Mouse (Mus musculus) forebrain, embryonic 11.5 days (tissue): ENCODE data around the gene Nags. TPM values are rescaled to one million over a fixed set of nuclear protein-coding genes. Genes with fewer than 3 reads are reported as not detected.
A peak's percentile ranks its signal among the peaks of the same experiment; 100 is the strongest.

Source experiments
- ATAC-seq: fragments of 200-750 bp; cut with Nextera tagmentation; replicated peaks from 2 replicates; pipeline ENCODE4 v1.8.0; 2017; ENCODE audit warnings: moderate TSS enrichment; ENCODE audit not compliant: low FRiP score
- DNase-seq: peaks from one replicate; pipeline ENCODE4 v3.0.0-alpha.2; 2017; ENCODE audit warnings: low spot score
- H3K27ac ChIP-seq: fragments of 300-500 bp; sonication (generic); 2 replicates; pipeline ENCODE4 v1.5.1; 2014; ENCODE audit warnings: low read depth, low read length
- H3K27me3 ChIP-seq: fragments of 300-500 bp; sonication (generic); 2 replicates; pipeline ENCODE4 v1.6.1; 2014; ENCODE audit warnings: mild to moderate bottlenecking, low read length, mixed read lengths; ENCODE audit not compliant: control insufficient read depth, insufficient read depth
- H3K36me3 ChIP-seq: fragments of 300-500 bp; sonication (generic); 2 replicates; pipeline ENCODE4 v1.6.1; 2014; ENCODE audit warnings: mild to moderate bottlenecking, low read length, moderate library complexity, mixed read lengths; ENCODE audit not compliant: control insufficient read depth, insufficient read depth
- H3K4me1 ChIP-seq: fragments of 300-500 bp; sonication (generic); replicated peaks from 2 replicates; pipeline ENCODE4 v1.6.1; 2014; ENCODE audit warnings: low read length, mixed read lengths; ENCODE audit not compliant: control insufficient read depth, insufficient read depth
- H3K4me2 ChIP-seq: fragments of 300-500 bp; sonication (generic); 2 replicates; pipeline ENCODE4 v1.6.1; 2014; ENCODE audit warnings: low read depth, mild to moderate bottlenecking, low read length, moderate library complexity, mixed read lengths; ENCODE audit not compliant: severe bottlenecking
- H3K4me3 ChIP-seq: fragments of 300-500 bp; sonication (generic); 2 replicates; pipeline ENCODE4 v1.5.1; 2014; ENCODE audit warnings: low read depth, low read length
- H3K9ac ChIP-seq: fragments of 300-500 bp; sonication (generic); 2 replicates; pipeline ENCODE4 v1.6.1; 2014; ENCODE audit warnings: low read length
- H3K9me3 ChIP-seq: fragments of 300-500 bp; sonication (generic); 2 replicates; pipeline ENCODE4 v1.6.1; 2016; ENCODE audit warnings: low read length, mixed read lengths; ENCODE audit not compliant: control insufficient read depth
- WGBS: fragments of 180-500 bp; shearing (Covaris S2); extraction: QIAGEN DNeasy Blood & Tissue Kit; methylation state at CpG from one replicate; pipeline ENCODE4 v1.1.7; 2014; 5-methylcytosine and 5-hydroxymethylcytosine counted together
- polyA plus RNA-seq: library from polyadenylated mRNA; unstranded; fragments of >200 nt; fragmentation: Nextera tagmentation; extraction: Ambion mirVana; gene quantifications from 2 replicates; pipeline ENCODE4 v1.2.1, GENCODE M21; 2014

The Nags gene
- polyA plus RNA-seq, 1 experiment from 2014 or later, result not detected

DNA sequence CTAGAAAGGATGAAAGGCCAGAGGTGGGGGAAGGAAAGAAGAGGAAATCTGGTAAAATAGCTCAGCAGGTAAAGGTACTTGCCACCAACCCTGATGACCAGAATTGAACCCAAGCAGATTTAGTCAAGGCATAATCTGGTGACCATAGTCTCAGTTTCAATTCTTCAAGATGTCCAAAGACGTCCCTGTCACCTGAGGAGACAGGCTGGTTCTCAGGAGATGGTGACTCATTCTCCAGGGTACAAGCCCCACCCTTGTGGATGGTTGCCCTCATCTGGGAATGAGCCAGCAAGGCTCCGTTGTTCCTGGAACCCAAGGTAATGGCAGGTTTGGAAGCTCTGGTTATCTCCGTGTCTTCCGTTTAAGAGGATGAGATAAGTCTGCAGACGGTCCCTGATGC is 33.7 kb upstream of the Nags start:
- ATAC-seq (no peak), DNase-seq (no peak)
- H3K4me2 ChIP-seq, result no peak overlapping the region
- 87% methylated on average over 5 of the region's 5 CpGs for WGBS
- no peak overlapping the region for H3K9ac ChIP-seq
- no peak overlapping the region for H3K4me3 ChIP-seq
- peaks cover 25% of the 10 kb centered on the region for H3K27me3 ChIP-seq
- no peaks in the 10 kb centered on the region for H3K9me3 ChIP-seq
- no peaks in the 10 kb centered on the region for H3K4me1 ChIP-seq
- no peaks in the 10 kb centered on the region for H3K36me3 ChIP-seq
- no peak overlapping the region for H3K27ac ChIP-seq

- Histone ChIP-seq H3K9me3 (peaks cover 3% of the 10 kb centered on the region; the same call in 1 of the 2 replicates), H3K36me3 (no peaks in the 10 kb centered on the region), H3K9ac (no peak overlapping the region), H3K4me2 (no peak overlapping the region), H3K27me3 (no peaks in the 10 kb centered on the region), H3K27ac (no peak overlapping the region), H3K4me1 (no peaks in the 10 kb centered on the region), H3K4me3 (no peak overlapping the region)
- no peak for ATAC-seq
- no peak for DNase-seq
- 86% methylated on average over 8 of the region's 8 CpGs for WGBS
Measured at GRCm38 (mm10) chr11:102116241-102116640, 29.1 kb upstream of the Nags start.

DNA sequence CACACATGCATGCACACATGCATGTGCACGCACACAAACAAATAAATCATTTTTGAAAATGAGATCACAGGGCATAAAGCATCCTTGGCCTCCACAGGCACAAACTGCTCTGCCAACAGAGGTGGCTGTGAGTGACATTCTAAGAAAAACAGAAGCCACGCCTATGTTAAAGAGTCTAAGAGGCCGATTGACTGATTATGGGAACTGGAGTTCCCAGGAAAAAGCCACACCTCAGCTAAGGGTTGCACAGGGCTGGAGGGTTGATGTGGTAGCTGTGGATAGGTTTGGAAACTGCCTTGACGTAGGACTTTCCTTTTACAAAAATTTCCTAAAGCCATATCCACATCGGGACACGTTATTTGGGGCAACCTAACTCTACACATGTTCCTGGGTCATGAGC is 27.9 kb upstream of the Nags start:
- no peak for DNase-seq
- no peak overlapping the region for H3K27ac ChIP-seq
- no peak overlapping the region for H3K4me3 ChIP-seq
- H3K36me3 ChIP-seq, result no peaks in the 10 kb centered on the region
- H3K9ac ChIP-seq, result no peak overlapping the region
- H3K9me3 ChIP-seq, result peaks cover 3% of the 10 kb centered on the region; the same call in 1 of the 2 replicates
- H3K4me1 ChIP-seq, result no peaks in the 10 kb centered on the region
- no peaks in the 10 kb centered on the region for H3K27me3 ChIP-seq
- WGBS, result 88% methylated on average over 6 of the region's 6 CpGs
- H3K4me2 ChIP-seq, result no peak overlapping the region
- ATAC-seq, result no peak

GRCm38 (mm10) chr11:102134516-102134915 is 10.8 kb upstream of the Nags start:
- no peak for ATAC-seq

DNA sequence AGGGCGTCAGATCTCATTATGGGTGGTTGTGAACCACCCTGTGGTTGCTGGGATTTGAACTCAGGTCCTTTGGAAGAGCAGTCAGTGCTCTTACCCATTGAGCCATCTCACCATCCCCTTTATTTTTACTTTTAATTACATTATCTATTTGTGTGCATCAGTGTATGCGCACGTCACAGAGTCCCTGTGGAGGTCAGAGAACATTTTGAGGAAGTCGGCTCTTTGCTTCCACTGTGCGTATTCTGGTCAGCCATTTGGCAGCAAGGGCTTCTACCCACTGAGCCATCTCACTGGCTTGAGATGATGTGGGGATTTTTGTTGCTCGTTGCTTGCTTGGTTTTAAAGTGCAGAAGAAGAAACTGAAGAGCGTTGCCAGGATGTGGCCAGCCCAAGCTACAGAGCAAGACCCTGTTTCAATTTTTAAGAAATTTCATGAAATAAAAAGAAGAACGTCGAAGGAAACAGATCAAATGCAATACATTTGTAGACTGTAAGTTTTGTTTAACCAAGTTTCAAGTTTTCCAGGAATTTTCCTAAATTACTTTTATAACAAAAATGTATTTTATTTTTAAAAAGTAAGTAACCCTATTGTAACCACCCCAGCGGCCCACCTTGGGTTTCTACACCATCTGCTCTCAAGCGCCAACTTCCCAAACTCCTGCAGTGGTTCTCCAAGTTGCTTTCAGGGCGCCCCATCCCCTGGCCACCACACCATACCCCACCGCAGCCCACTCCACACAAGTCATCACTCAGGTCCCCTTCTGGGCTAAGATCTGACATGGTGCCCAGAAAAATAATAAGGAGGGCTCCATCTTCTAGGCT is 7.5 kb upstream of the Nags start:
- no peak overlapping the region for H3K27ac ChIP-seq
- peak overlapping the region; percentile 17 for H3K4me3 ChIP-seq
- WGBS, result 45% methylated on average over 13 of the region's 13 CpGs
- H3K27me3 ChIP-seq, result no peaks in the 10 kb centered on the region; the same call in 1 of the 2 replicates
- peak overlapping the region; percentile 57 for H3K4me2 ChIP-seq
- no peak overlapping the region for H3K9ac ChIP-seq
- H3K36me3 ChIP-seq, result no peaks in the 10 kb centered on the region
- no peak for DNase-seq
- H3K9me3 ChIP-seq, result no peaks in the 10 kb centered on the region
- H3K4me1 ChIP-seq, result 0 out of 2 replicates have a peak, but pooled peaks cover 3% of the 10 kb centered on the region
- ATAC-seq, result no peak

More at GRCm38 (mm10) chr11:102134516-102134915, 10.8 kb upstream of the Nags start:
- no peak for DNase-seq
- Histone ChIP-seq H3K27ac (no peak overlapping the region), H3K4me2 (no peak overlapping the region), H3K27me3 (no peaks in the 10 kb centered on the region; the same call in 1 of the 2 replicates), H3K4me1 (0 out of 2 replicates have a peak, but pooled peaks cover 3% of the 10 kb centered on the region), H3K36me3 (no peaks in the 10 kb centered on the region), H3K9me3 (no peaks in the 10 kb centered on the region), H3K4me3 (no peak overlapping the region), H3K9ac (no peak overlapping the region)
- WGBS, result 18% methylated on average over 4 of the region's 4 CpGs

DNA sequence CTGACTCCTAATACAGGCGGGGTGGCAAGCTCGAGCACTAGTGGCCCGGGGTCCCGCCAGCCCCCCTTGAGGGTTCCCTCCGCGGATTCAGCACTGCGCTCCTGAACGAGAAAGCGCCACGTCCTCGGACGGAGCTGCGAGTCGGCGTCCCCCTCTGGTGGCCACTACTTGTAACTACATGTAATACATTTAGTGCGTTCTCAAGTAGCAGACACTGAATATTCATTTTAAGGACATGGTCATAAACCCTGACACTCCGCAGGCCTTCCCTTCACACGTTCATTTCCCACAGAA is 6.9 kb upstream of the Nags start:
- Histone ChIP-seq H3K4me2 (peak overlapping the region; percentile 57), H3K27me3 (no peaks in the 10 kb centered on the region; the same call in 1 of the 2 replicates), H3K27ac (no peak overlapping the region), H3K9ac (no peak overlapping the region), H3K36me3 (no peaks in the 10 kb centered on the region), H3K4me1 (0 out of 2 replicates have a peak, but pooled peaks cover 3% of the 10 kb centered on the region), H3K4me3 (peak overlapping the region; percentile 17), H3K9me3 (no peaks in the 10 kb centered on the region)
- ATAC-seq (no peak), DNase-seq (peak; percentile 87)
- 1% methylated on average over 18 of the region's 18 CpGs for WGBS

DNA sequence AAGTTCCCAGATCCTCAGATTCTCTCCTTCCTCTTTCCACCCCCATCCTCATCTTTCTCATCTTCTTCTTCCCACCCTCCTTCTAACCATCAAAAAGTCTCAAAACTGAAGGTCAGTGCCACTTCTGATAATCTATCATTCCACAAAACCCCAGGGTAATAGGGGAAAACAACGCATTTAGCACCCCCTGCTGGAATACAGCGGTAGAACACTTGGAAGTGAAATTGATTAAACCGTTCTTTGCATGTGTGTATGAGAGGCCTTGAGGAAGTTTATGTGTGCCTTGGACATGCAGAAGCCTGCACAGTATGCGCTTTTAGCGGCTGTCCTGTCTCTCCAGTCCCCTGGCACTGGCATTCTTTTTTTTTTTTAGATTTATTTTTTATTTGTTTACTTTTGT is 4.8 kb upstream of the Nags start:
- no peak overlapping the region for H3K4me2 ChIP-seq
- H3K27ac ChIP-seq, result no peak overlapping the region

GRCm38 (mm10) chr11:102142355-102142754 is 3.0 kb upstream of the Nags start:
- H3K4me1 ChIP-seq, result peaks cover 13% of the 10 kb centered on the region
- DNase-seq (no peak), ATAC-seq (no peak)
- H3K27ac ChIP-seq, result no peak overlapping the region
- peaks cover 33% of the 10 kb centered on the region for H3K27me3 ChIP-seq
- no peaks in the 10 kb centered on the region for H3K9me3 ChIP-seq
- H3K9ac ChIP-seq, result no peak overlapping the region
- 76% methylated on average over 7 of the region's 7 CpGs for WGBS
- H3K4me2 ChIP-seq, result no peak overlapping the region
- no peaks in the 10 kb centered on the region for H3K36me3 ChIP-seq
- no peak overlapping the region for H3K4me3 ChIP-seq

More for the DNA sequence above, 4.8 kb upstream of the Nags start:
- peak; percentile 83 for DNase-seq
- H3K9ac ChIP-seq, result no peak overlapping the region
- H3K4me3 ChIP-seq, result no peak overlapping the region
- no peaks in the 10 kb centered on the region for H3K36me3 ChIP-seq
- peaks cover 15% of the 10 kb centered on the region for H3K27me3 ChIP-seq
- peaks cover 6% of the 10 kb centered on the region; the same call in 1 of the 2 replicates for H3K4me1 ChIP-seq
- H3K9me3 ChIP-seq, result no peaks in the 10 kb centered on the region
- 2% methylated on average over 5 of the region's 5 CpGs for WGBS
- no peak for ATAC-seq
